In the genomic region with DNA sequence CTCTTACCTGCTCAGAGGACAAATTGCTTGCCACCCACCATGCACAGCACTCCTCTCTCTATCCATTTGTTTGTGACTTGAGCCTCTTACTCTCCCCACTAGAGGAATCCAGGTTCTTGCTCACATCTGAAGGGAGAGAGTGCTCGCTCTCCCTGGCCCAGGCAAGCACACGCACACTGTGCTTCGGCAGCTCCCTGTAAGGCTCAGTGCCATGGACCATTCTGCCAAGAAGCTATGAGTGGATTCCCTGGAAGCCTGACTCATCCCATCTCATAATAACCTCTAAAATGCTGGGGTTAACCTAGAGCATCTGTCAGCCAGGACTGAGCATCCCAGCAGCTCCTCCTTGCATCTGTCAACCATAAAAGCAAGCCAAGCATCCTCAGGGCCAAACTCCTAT, we compare ENCODE assay signal across 12 mouse cellular contexts.
DNase-seq lines count a peak whose midpoint lies in the region; ATAC-seq and TF ChIP-seq lines count a peak whose summit lies in the region.
"Had no signal": no experiment of that assay in that cellular context is flagged by ENCODE, and none has a peak within 500 bp of the region (broad histone marks: within the 10 kb centered on the region; RNA-seq: fewer than 3 reads in every experiment).

No protein-coding gene starts in this region.

- no peaks in the 10 kb centered on the region for H3K27me3 ChIP-seq in C2C12 (ENCODE audit: control insufficient read depth, insufficient read depth, insufficient read length)
- H3K27me3 ChIP-seq: hindbrain, embryonic 12.5 days; megakaryocyte, embryonic 14.5 days; stomach, embryonic 15.5 days had no signal

- ATAC-seq in cerebellum, adult (ENCODE audit: insufficient number of reproducible peaks, low FRiP score, low TSS enrichment), result no peak

- no peak overlapping the region for H3K4me3 ChIP-seq in C2C12 (ENCODE audit: insufficient read depth, poor library complexity, severe bottlenecking)
- H3K4me3 ChIP-seq: hindbrain, embryonic 12.5 days; megakaryocyte, embryonic 14.5 days; stomach, embryonic 15.5 days had no signal

- no peaks in the 10 kb centered on the region for H3K79me3 ChIP-seq in C2C12 (ENCODE audit: low read depth)

- no peaks in the 10 kb centered on the region for H3K36me3 ChIP-seq in C2C12 (ENCODE audit: control insufficient read depth, insufficient read depth)
- H3K36me3 ChIP-seq: hindbrain, embryonic 12.5 days; stomach, embryonic 15.5 days had no signal

- intact Hi-C loops in gastrocnemius, postnatal 14 days (cut with DNase I; ENCODE audit: low total_unique reads), result no loop called here

- peak; percentile 64 to 73 for DNase-seq in cerebellum, postnatal 10 days
- peak; percentile 18 to 23 for DNase-seq in layer of hippocampus, adult 18-20 months (ENCODE audit: low spot score in 2 of 2)
- no peak for DNase-seq in layer of hippocampus, postnatal 10 days (ENCODE audit: low spot score in 2 of 2)
- peak; percentile 84 for DNase-seq in gastrocnemius, postnatal 14 days
- no peak for DNase-seq in yolk sac, embryonic 10.5 days (ENCODE audit: low spot score)
- DNase-seq in kidney, adult 18-20 months, result no peak
- DNase-seq: cerebellum, adult 9-11 months had no signal

- TF ChIP-seq CTCF in C2C12 (IDR thresholded peaks at IDR 0.05; ENCODE audit: control insufficient read depth, insufficient read depth, insufficient read length), result no peak

- H3K79me2 ChIP-seq in C2C12 (ENCODE audit: control insufficient read depth, insufficient read depth), result no peaks in the 10 kb centered on the region

- no peak overlapping the region for H3ac ChIP-seq in C2C12 (ENCODE audit: control insufficient read depth, insufficient read length, low read depth)

TF ChIP-seq in C2C12, 6 proteins besides CTCF, POLR2A, EP300 and RAD21:
- TF ChIP-seq FOSL1 (IDR thresholded peaks at IDR 0.05; ENCODE audit: insufficient read depth, low read length, poor library complexity, severe bottlenecking) (peak; percentile 48), USF1 (IDR thresholded peaks at IDR 0.05; ENCODE audit: low read depth) (no peak)
TF ChIP-seq in C2C12: peak in this region for 1.

Comparison
In these comparisons a context has a peak if more than half of its experiments do, and no peak if none do; other contexts are left out.
1. DNase-seq: peak in cerebellum, postnatal 10 days (2 of 2), layer of hippocampus, adult 18-20 months (2 of 2) and gastrocnemius, postnatal 14 days (single experiment); none in layer of hippocampus, postnatal 10 days (0 of 2), yolk sac, embryonic 10.5 days (single experiment) and kidney, adult 18-20 months (single experiment).